Mouse (Mus musculus) heart, adult 11 months (tissue): ENCODE measurements around the gene Homer2.

Source experiments
- DNase-seq: peaks from one replicate; pipeline ENCODE4 v3.0.0; 2022

The Homer2 gene

GRCm38 (mm10) chr7:81557985-81558360 is 149.4 kb downstream of the Homer2 start:
- peak; percentile 76 for DNase-seq

DNA sequence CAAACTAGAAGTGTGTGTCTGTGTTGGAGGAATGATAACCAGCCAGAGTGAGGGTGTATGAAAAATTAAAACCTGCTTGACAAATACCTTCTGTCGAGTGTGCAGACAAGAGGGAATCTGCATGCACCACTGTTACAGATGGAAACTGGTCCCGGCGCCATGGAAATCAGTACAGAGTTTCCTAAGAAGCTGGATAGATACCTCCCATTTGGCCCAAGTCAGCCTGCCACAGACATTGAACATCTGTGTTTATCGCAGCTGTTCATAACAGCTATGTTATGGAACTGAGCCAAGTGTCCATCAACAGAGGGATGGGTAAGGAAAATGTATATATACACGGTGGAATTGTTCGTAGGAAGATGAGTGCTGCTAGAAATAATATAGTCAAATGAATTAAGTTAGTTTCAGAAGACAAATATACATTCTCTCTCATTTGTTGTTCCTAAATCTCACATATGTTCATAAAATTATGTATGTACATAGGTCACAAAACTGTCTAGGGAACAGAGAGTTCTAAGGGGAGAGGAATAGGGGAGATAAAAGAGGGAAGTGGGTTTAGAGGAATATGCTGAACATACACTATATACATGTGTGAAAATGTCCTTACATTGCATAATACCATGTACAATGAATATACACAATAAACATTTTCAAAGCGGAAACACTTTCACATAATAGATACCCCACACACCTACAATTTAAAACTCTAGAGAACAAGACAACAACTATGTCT is 149.9 kb downstream of the Homer2 start:
- peak; percentile 57 for DNase-seq

GRCm38 (mm10) chr7:81556839-81557238 is 150.5 kb downstream of the Homer2 start:
- DNase-seq, result peak; percentile 65

- no peak for DNase-seq
Measured at GRCm38 (mm10) chr7:81554369-81554768, 153.0 kb downstream of the Homer2 start.

GRCm38 (mm10) chr7:81553589-81553988 is 153.7 kb downstream of the Homer2 start:
- no peak for DNase-seq
